Mouse (Mus musculus) urinary bladder, postnatal 0 days (tissue): ENCODE measurements around the gene Zfp974. TPM values are rescaled to one million over a fixed set of nuclear protein-coding genes. Genes with fewer than 3 reads are reported as not detected.

Experiments
- polyA plus RNA-seq: library from polyadenylated mRNA; unstranded; fragments of >200 nt; fragmentation: Nextera tagmentation; extraction: Ambion mirVana; gene quantifications from 2 replicates; pipeline ENCODE4 v1.2.1, GENCODE M21; 2015

The Zfp974 gene
- polyA plus RNA-seq, result 3.7 and 4.6 TPM in 2 replicates

GRCm38 (mm10) chr7:27928818-27929695, at the start of gene Zfp974:
Gene Zfp974 (minus strand): TSS chr7:27929460.

Other genes starting within 250 kb of the Zfp974 start
- gene Zfp607b, start 240.1 kb downstream of the Zfp974 start, polyA plus RNA-seq, result 2.1 and 3.1 TPM in 2 replicates
- 7.8 and 9.7 TPM in 2 replicates for gene Zfp60, start 198.1 kb downstream of the Zfp974 start, polyA plus RNA-seq
- 1.4 and 1.6 TPM in 2 replicates for gene Zfp626, start 122.3 kb downstream of the Zfp974 start, polyA plus RNA-seq
- 2.7 and 3.0 TPM in 2 replicates for gene Zfp59, start 90.9 kb downstream of the Zfp974 start, polyA plus RNA-seq
- gene Zfp607a, start 71.9 kb downstream of the Zfp974 start, polyA plus RNA-seq, result 1.4 and 1.6 TPM in 2 replicates
- gene Zfp780b, start 49.7 kb upstream of the Zfp974 start, polyA plus RNA-seq, result 8.2 and 8.4 TPM in 2 replicates
- gene Zfp850, start 84.7 kb upstream of the Zfp974 start, polyA plus RNA-seq, result 1.2 TPM in 2 replicates
- 189 TPM in 2 replicates for gene Psmc4, start 120.6 kb upstream of the Zfp974 start, polyA plus RNA-seq
- gene Fcgbp, start 141.8 kb upstream of the Zfp974 start, polyA plus RNA-seq, result 0.45 and 0.64 TPM in 2 replicates
- gene 9530053A07Rik, start 200.0 kb upstream of the Zfp974 start, polyA plus RNA-seq, result 0.07 and 0.08 TPM in 2 replicates
- gene Fbl, start 240.2 kb upstream of the Zfp974 start, polyA plus RNA-seq, result 56.9 and 59.0 TPM in 2 replicates